Mouse (Mus musculus) brown adipose tissue, adult 24 weeks (tissue): ENCODE data around the gene Olfr969. TPM values are rescaled to one million over a fixed set of nuclear protein-coding genes. Genes with fewer than 3 reads are reported as not detected.
"Not testable (repeated sequence)": the region's sequence is repeated elsewhere in the genome, so short reads cannot be mapped to it uniquely, and the experiment has no call there.

Experiments
- H3K27ac ChIP-seq: fragments of 200-500 bp; replicated peaks from 2 replicates; pipeline ENCODE4 v1.5.1; 2012; ENCODE audit warnings: low read depth, mild to moderate bottlenecking, low read length
- H3K4me1 ChIP-seq: fragments of 200-500 bp; 2 replicates; pipeline ENCODE4 v1.6.1; 2012; ENCODE audit warnings: low read length, mixed read lengths; ENCODE audit not compliant: control insufficient read depth, insufficient read depth, insufficient read length
- H3K4me3 ChIP-seq: fragments of 200-500 bp; 2 replicates; pipeline ENCODE4 v1.5.1; 2012; ENCODE audit warnings: low read depth, mild to moderate bottlenecking, low read length, moderate library complexity; ENCODE audit not compliant: insufficient read depth
- polyA plus RNA-seq: library from polyadenylated mRNA; stranded (reverse); fragments of >200 nt; gene quantifications from 2 replicates; pipeline ENCODE4 v1.2.4, GENCODE M21; 2012; ENCODE audit not compliant: missing spikeins, insufficient read depth, insufficient read length

Gene Olfr969
- polyA plus RNA-seq = not detected in 2 replicates

DNA sequence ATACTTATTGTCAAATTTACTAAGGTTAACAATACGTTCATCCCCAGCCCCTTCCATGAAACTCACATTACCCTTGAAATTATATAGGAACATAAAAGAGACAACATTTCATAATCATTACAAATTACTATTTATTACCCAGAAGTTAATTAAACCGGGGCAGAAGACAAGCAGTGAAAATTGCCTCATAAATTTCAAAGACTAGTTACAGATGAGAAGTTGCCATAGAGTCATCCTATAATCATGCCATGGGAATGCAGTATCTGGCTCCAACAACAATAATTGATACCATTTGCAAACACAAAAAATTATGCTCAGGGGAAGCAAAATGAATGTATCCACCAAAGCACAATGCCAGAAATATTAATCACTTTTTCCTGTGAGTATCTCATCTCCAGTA, at the start of gene Olfr969:
Gene Olfr969 (plus strand): TSS at position 388 of the 400 bp plus-strand sequence.
- H3K4me1 ChIP-seq = no peaks in the 10 kb centered on the region
- no peak within 1 kb of the TSS for H3K4me3 ChIP-seq
- H3K27ac ChIP-seq = no peak within 1 kb of the TSS

DNA sequence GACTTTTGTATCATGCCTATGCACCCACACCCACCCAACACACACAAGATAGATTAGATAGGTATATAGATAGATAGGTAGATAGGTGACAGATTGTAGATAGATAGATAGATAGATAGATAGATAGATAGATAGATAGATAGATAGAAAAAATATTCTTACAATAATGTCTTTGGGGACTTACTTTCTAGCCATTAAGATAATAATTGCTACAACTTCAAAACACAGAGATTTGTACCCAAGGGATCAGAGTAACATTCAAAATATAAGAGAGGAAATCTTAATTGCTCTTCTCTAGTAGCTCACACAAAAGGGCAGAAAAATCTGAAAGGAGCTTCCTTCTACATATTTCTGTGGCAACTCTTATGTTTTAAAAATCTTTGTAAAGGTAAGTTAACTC, 44.8 kb upstream of the Olfr969 start, which contains the start of gene Olfr967:
Gene Olfr967 (plus strand): TSS at position 301 of the 400 bp plus-strand sequence.
- Histone ChIP-seq H3K4me1 (no peaks in the 10 kb centered on the region), H3K27ac (no peak within 1 kb of the TSS), H3K4me3 (no peak within 1 kb of the TSS)

DNA sequence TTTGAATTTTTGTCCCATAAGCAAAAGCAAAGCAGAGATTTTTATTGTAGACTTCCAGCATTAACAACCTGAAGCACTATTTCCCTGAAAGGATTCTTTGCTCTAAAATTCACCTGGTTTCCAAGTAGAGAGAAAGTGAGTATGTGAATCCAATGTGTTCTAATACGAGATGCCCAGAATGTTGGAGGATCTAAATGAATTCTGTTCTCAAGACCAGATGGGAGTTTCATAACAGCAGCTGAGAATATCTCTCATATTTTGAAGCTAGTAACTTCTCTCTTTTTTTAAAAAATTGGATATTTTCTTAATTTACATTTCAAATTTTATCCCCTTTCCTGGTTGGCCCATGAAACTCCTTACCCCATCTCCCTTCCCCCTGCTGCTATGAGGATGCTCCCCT, 44.3 kb upstream of the Olfr969 start:
- Histone ChIP-seq H3K4me3 (no peak overlapping the region), H3K27ac (no peak overlapping the region), H3K4me1 (no peaks in the 10 kb centered on the region)

DNA sequence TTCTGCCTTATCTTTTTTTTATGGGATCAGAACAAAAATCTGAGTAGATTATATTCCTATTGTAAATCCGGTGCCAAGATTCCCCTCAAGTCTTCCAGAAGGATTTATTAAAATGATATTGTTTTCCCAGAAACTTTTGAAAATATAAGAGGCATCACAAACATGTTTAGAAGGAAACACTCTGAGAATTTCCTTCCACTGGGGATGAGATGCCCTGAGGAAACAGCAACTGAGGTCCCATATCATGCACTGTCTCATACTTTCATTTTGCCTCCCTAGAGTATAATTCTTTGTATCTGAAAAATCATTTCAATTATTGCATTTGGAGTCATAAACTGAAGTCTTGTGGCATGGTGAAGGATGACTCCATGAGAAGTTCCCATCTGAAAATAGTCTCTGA, 7.6 kb upstream of the Olfr969 start, which contains the start of gene Olfr968:
Gene Olfr968 (minus strand): TSS at position 101 of the 400 bp plus-strand sequence.
- no peaks in the 10 kb centered on the region for H3K4me1 ChIP-seq

DNA sequence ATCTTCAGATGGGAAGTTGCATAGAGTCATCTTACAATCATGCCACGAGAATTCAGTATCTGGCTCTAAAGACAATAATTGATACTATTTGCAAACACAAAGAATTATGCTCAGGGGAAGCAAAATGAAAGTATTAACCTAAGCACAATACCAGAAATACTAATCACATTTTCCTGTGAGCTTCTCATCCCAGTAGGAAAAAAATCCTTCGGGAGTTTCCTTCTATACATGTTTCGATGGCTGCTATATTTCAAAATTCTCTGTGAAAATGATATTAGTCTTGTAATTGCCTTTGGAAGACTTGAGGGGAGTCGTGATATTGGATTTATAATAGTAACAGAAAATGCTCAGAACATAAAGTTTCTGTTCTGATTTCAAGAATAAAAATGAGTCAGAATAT, 17.8 kb downstream of the Olfr969 start, which contains the start of gene Olfr970:
Gene Olfr970 (plus strand): TSS at position 301 of the 400 bp plus-strand sequence.
- H3K4me1 ChIP-seq = no peaks in the 10 kb centered on the region
- H3K4me3 ChIP-seq = no peak within 1 kb of the TSS
- no peak within 1 kb of the TSS for H3K27ac ChIP-seq

More for the DNA sequence above, 7.6 kb upstream of the Olfr969 start, which contains the start of gene Olfr968:
- Histone ChIP-seq H3K4me3 (no peak within 1 kb of the TSS), H3K27ac (no peak within 1 kb of the TSS)

DNA sequence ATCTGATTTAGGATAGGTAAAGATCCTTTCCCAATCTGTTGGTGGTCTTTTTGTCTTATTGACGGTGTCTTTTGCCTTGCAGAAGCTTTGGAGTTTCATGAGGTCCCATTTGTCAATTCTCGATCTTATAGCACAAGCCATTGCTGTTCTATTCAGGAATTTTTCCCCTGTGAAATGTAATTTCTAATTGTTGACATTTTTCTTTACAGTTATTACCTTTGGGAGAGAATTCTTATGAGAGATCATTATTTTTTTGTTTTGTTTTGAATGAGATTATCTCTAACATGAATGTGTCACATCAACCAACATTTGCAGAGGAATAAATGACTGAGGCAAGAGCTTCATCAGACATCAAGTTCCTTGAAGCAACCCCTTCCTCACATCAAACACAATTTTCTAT, 45.8 kb downstream of the Olfr969 start, which contains the start of gene Olfr971:
Gene Olfr971 (plus strand): TSS at position 301 of the 400 bp plus-strand sequence.
- H3K4me1 ChIP-seq, H3K4me3 ChIP-seq, H3K27ac ChIP-seq: not testable (repeated sequence)

Other genes with a start within 250 kb of the Olfr969 start
- not detected in 2 replicates for gene Olfr958, start 236.9 kb upstream of the Olfr969 start, polyA plus RNA-seq
- gene Olfr959, start 215.4 kb upstream of the Olfr969 start, polyA plus RNA-seq = not detected in 2 replicates
- gene AW551984, start 186.5 kb upstream of the Olfr969 start, polyA plus RNA-seq = not detected in 2 replicates
- not detected in 2 replicates for gene Olfr148, start 180.3 kb upstream of the Olfr969 start, polyA plus RNA-seq
- gene Olfr960, start 169.6 kb upstream of the Olfr969 start, polyA plus RNA-seq = not detected in 2 replicates
- not detected in 2 replicates for gene Olfr961, start 145.9 kb upstream of the Olfr969 start, polyA plus RNA-seq
- not detected in 2 replicates for gene Olfr963, start 123.7 kb upstream of the Olfr969 start, polyA plus RNA-seq
- gene Olfr149, start 83.8 kb upstream of the Olfr969 start, polyA plus RNA-seq = not detected in 2 replicates
- not detected in 2 replicates for gene Olfr965, start 79.6 kb upstream of the Olfr969 start, polyA plus RNA-seq
- gene Olfr150, start 60.0 kb upstream of the Olfr969 start, polyA plus RNA-seq = not detected in 2 replicates
- not detected in 2 replicates for gene Olfr967, start 44.7 kb upstream of the Olfr969 start, polyA plus RNA-seq
- gene Olfr968, start 7.7 kb upstream of the Olfr969 start, polyA plus RNA-seq = not detected in 2 replicates
- not detected in 2 replicates for gene Olfr970, start 17.9 kb downstream of the Olfr969 start, polyA plus RNA-seq
- not detected in 2 replicates for gene Olfr971, start 45.9 kb downstream of the Olfr969 start, polyA plus RNA-seq
- not detected in 2 replicates for gene Olfr972, start 75.5 kb downstream of the Olfr969 start, polyA plus RNA-seq
- gene Olfr229, start 116.4 kb downstream of the Olfr969 start, polyA plus RNA-seq = not detected in 2 replicates
- not detected in 2 replicates for gene Olfr974, start 146.6 kb downstream of the Olfr969 start, polyA plus RNA-seq
- not detected in 2 replicates for gene Olfr975, start 161.1 kb downstream of the Olfr969 start, polyA plus RNA-seq
- gene Olfr976, start 170.2 kb downstream of the Olfr969 start, polyA plus RNA-seq = not detected in 2 replicates
- not detected in 2 replicates for gene Olfr978, start 201.2 kb downstream of the Olfr969 start, polyA plus RNA-seq
- not detected in 2 replicates for gene Olfr979, start 212.5 kb downstream of the Olfr969 start, polyA plus RNA-seq
- not detected in 2 replicates for gene Olfr980, start 218.6 kb downstream of the Olfr969 start, polyA plus RNA-seq
- not detected in 2 replicates for gene Olfr981, start 230.5 kb downstream of the Olfr969 start, polyA plus RNA-seq